Mouse (Mus musculus): ENCODE data around the gene Cage1. TPM values are rescaled to one million over a fixed set of nuclear protein-coding genes. Genes with fewer than 3 reads are reported as not detected.

Cage1 gene
- polyA plus RNA-seq, 1 experiment from 2014 or later, result 1.0 TPM

GRCm38 (mm10) chr13:38027618-38028248 is 9.1 kb downstream of the Cage1 start:
- no peak overlapping the region for H3K27ac ChIP-seq (ENCODE audit: low read depth, low read length)
- DNase-seq (ENCODE audit: low spot score) (no peak), ATAC-seq (ENCODE audit: low FRiP score) (no peak)
- H3K4me3 ChIP-seq (ENCODE audit: low read depth, low read length), result no peak overlapping the region
- H3K36me3 ChIP-seq (ENCODE audit: control insufficient read depth, insufficient read depth, low read length), result no peaks in the 10 kb centered on the region
- H3K4me1 ChIP-seq (replicated peaks; ENCODE audit: control insufficient read depth, insufficient read depth, low read length), result no peaks in the 10 kb centered on the region
- no peaks in the 10 kb centered on the region for H3K9me3 ChIP-seq (ENCODE audit: control insufficient read depth, low read length)
- no peak overlapping the region for H3K9ac ChIP-seq (ENCODE audit: low read depth, low read length)
- no peak overlapping the region for H3K4me2 ChIP-seq (replicated peaks; ENCODE audit: low read depth, low read length)
- whole genome bisulfite sequencing, result 65% methylated on average over 6 of the region's 6 CpGs
- no peaks in the 10 kb centered on the region for H3K27me3 ChIP-seq (ENCODE audit: control insufficient read depth, insufficient read depth, low read length)

- no peak overlapping the region for H3K4me3 ChIP-seq (ENCODE audit: low read depth, low read length)
- ATAC-seq (ENCODE audit: low FRiP score), result no peak
- H3K9me3 ChIP-seq (ENCODE audit: control insufficient read depth, low read length), result no peaks in the 10 kb centered on the region
- no peak overlapping the region for H3K9ac ChIP-seq (ENCODE audit: low read depth, low read length)
- no peaks in the 10 kb centered on the region for H3K27me3 ChIP-seq (ENCODE audit: control insufficient read depth, insufficient read depth, low read length)
- no peaks in the 10 kb centered on the region for H3K4me1 ChIP-seq (replicated peaks; ENCODE audit: control insufficient read depth, insufficient read depth, low read length)
- H3K36me3 ChIP-seq (ENCODE audit: control insufficient read depth, insufficient read depth, low read length), result no peaks in the 10 kb centered on the region
- no peak for DNase-seq (ENCODE audit: low spot score)
- no peak overlapping the region for H3K4me2 ChIP-seq (replicated peaks; ENCODE audit: low read depth, low read length)
- 37% methylated on average over 4 of the region's 4 CpGs for WGBS
- H3K27ac ChIP-seq (ENCODE audit: low read depth, low read length), result no peak overlapping the region
These were observed 11.0 kb downstream of the Cage1 start for GRCm38 (mm10) chr13:38025874-38026273.

GRCm38 (mm10) chr13:38018791-38019190 is 18.1 kb downstream of the Cage1 start:
- H3K4me2 ChIP-seq (replicated peaks; ENCODE audit: low read depth, low read length), result no peak overlapping the region
- no peak overlapping the region for H3K27ac ChIP-seq (ENCODE audit: low read depth, low read length)
- H3K9ac ChIP-seq (ENCODE audit: low read depth, low read length), result no peak overlapping the region
- no peak overlapping the region for H3K4me3 ChIP-seq (ENCODE audit: low read depth, low read length)
- ATAC-seq (ENCODE audit: low FRiP score) (no peak), DNase-seq (ENCODE audit: low spot score) (no peak)
- H3K9me3 ChIP-seq (ENCODE audit: control insufficient read depth, low read length), result 0 out of 2 replicates have a peak, but pooled peaks cover 3% of the 10 kb centered on the region
- no peaks in the 10 kb centered on the region for H3K36me3 ChIP-seq (ENCODE audit: control insufficient read depth, insufficient read depth, low read length)
- no peaks in the 10 kb centered on the region for H3K27me3 ChIP-seq (ENCODE audit: control insufficient read depth, insufficient read depth, low read length)
- no peaks in the 10 kb centered on the region for H3K4me1 ChIP-seq (replicated peaks; ENCODE audit: control insufficient read depth, insufficient read depth, low read length)
- WGBS, result 82% methylated on average over 3 of the region's 3 CpGs

- WGBS, result 92% methylated on average over 4 of the region's 4 CpGs
- H3K4me1 ChIP-seq (replicated peaks; ENCODE audit: control insufficient read depth, insufficient read depth, low read length), result no peaks in the 10 kb centered on the region
These were observed 21.3 kb downstream of the Cage1 start for GRCm38 (mm10) chr13:38015591-38015990.

GRCm38 (mm10) chr13:38012436-38012835 is 24.4 kb downstream of the Cage1 start:
- H3K9ac ChIP-seq (ENCODE audit: low read depth, low read length), result no peak overlapping the region
- H3K4me3 ChIP-seq (ENCODE audit: low read depth, low read length), result no peak overlapping the region
- ATAC-seq (ENCODE audit: low FRiP score), result no peak
- H3K4me2 ChIP-seq (replicated peaks; ENCODE audit: low read depth, low read length), result no peak overlapping the region
- no peak for DNase-seq (ENCODE audit: low spot score)
- H3K27ac ChIP-seq (ENCODE audit: low read depth, low read length), result no peak overlapping the region
- no peaks in the 10 kb centered on the region for H3K4me1 ChIP-seq (replicated peaks; ENCODE audit: control insufficient read depth, insufficient read depth, low read length)
- H3K36me3 ChIP-seq (ENCODE audit: control insufficient read depth, insufficient read depth, low read length), result no peaks in the 10 kb centered on the region
- H3K27me3 ChIP-seq (ENCODE audit: control insufficient read depth, insufficient read depth, low read length), result no peaks in the 10 kb centered on the region
- WGBS, result 81% methylated on average over 5 of the region's 5 CpGs
- H3K9me3 ChIP-seq (ENCODE audit: control insufficient read depth, low read length), result no peaks in the 10 kb centered on the region

More at GRCm38 (mm10) chr13:38015591-38015990, 21.3 kb downstream of the Cage1 start:
- Histone ChIP-seq H3K9ac (ENCODE audit: low read depth, low read length) (no peak overlapping the region), H3K27ac (ENCODE audit: low read depth, low read length) (no peak overlapping the region), H3K4me3 (ENCODE audit: low read depth, low read length) (no peak overlapping the region), H3K36me3 (ENCODE audit: control insufficient read depth, insufficient read depth, low read length) (no peaks in the 10 kb centered on the region), H3K27me3 (ENCODE audit: control insufficient read depth, insufficient read depth, low read length) (no peaks in the 10 kb centered on the region), H3K4me2 (replicated peaks; ENCODE audit: low read depth, low read length) (no peak overlapping the region), H3K9me3 (ENCODE audit: control insufficient read depth, low read length) (0 out of 2 replicates have a peak, but pooled peaks cover 3% of the 10 kb centered on the region)
- no peak for ATAC-seq (ENCODE audit: low FRiP score)
- no peak for DNase-seq (ENCODE audit: low spot score)

- H3K27ac ChIP-seq (ENCODE audit: low read depth, low read length), result no peak overlapping the region
These were observed 26.4 kb downstream of the Cage1 start for GRCm38 (mm10) chr13:38010444-38010910.

GRCm38 (mm10) chr13:38009721-38010408 is 27.0 kb downstream of the Cage1 start:
- Histone ChIP-seq H3K4me2 (replicated peaks; ENCODE audit: low read depth, low read length) (no peak overlapping the region), H3K4me3 (ENCODE audit: low read depth, low read length) (no peak overlapping the region), H3K27ac (ENCODE audit: low read depth, low read length) (no peak overlapping the region), H3K4me1 (replicated peaks; ENCODE audit: control insufficient read depth, insufficient read depth, low read length) (no peaks in the 10 kb centered on the region), H3K36me3 (ENCODE audit: control insufficient read depth, insufficient read depth, low read length) (no peaks in the 10 kb centered on the region), H3K27me3 (ENCODE audit: control insufficient read depth, insufficient read depth, low read length) (no peaks in the 10 kb centered on the region), H3K9ac (ENCODE audit: low read depth, low read length) (no peak overlapping the region), H3K9me3 (ENCODE audit: control insufficient read depth, low read length) (no peaks in the 10 kb centered on the region)
- 83% methylated on average over 5 of the region's 5 CpGs for WGBS
- DNase-seq (ENCODE audit: low spot score) (no peak), ATAC-seq (ENCODE audit: low FRiP score) (no peak)

More at GRCm38 (mm10) chr13:38010444-38010910, 26.4 kb downstream of the Cage1 start:
- H3K4me2 ChIP-seq (replicated peaks; ENCODE audit: low read depth, low read length), result no peak overlapping the region
- DNase-seq (ENCODE audit: low spot score), result no peak
- no peak overlapping the region for H3K9ac ChIP-seq (ENCODE audit: low read depth, low read length)
- H3K9me3 ChIP-seq (ENCODE audit: control insufficient read depth, low read length), result no peaks in the 10 kb centered on the region
- no peak overlapping the region for H3K4me3 ChIP-seq (ENCODE audit: low read depth, low read length)
- no peaks in the 10 kb centered on the region for H3K27me3 ChIP-seq (ENCODE audit: control insufficient read depth, insufficient read depth, low read length)
- 90% methylated on average over 5 of the region's 5 CpGs for WGBS
- H3K36me3 ChIP-seq (ENCODE audit: control insufficient read depth, insufficient read depth, low read length), result no peaks in the 10 kb centered on the region
- ATAC-seq (ENCODE audit: low FRiP score), result no peak
- no peaks in the 10 kb centered on the region for H3K4me1 ChIP-seq (replicated peaks; ENCODE audit: control insufficient read depth, insufficient read depth, low read length)

GRCm38 (mm10) chr13:38007972-38008371 is 28.9 kb downstream of the Cage1 start:
- Histone ChIP-seq H3K4me3 (ENCODE audit: low read depth, low read length) (no peak overlapping the region), H3K4me1 (replicated peaks; ENCODE audit: control insufficient read depth, insufficient read depth, low read length) (no peaks in the 10 kb centered on the region), H3K27ac (ENCODE audit: low read depth, low read length) (no peak overlapping the region), H3K9me3 (ENCODE audit: control insufficient read depth, low read length) (no peaks in the 10 kb centered on the region), H3K27me3 (ENCODE audit: control insufficient read depth, insufficient read depth, low read length) (no peaks in the 10 kb centered on the region), H3K9ac (ENCODE audit: low read depth, low read length) (no peak overlapping the region), H3K36me3 (ENCODE audit: control insufficient read depth, insufficient read depth, low read length) (no peaks in the 10 kb centered on the region), H3K4me2 (replicated peaks; ENCODE audit: low read depth, low read length) (no peak overlapping the region)
- DNase-seq (ENCODE audit: low spot score) (no peak), ATAC-seq (ENCODE audit: low FRiP score) (no peak)
- 97% methylated on average over 2 of the region's 2 CpGs for WGBS

GRCm38 (mm10) chr13:38002461-38002860 is 34.4 kb downstream of the Cage1 start:
- H3K4me2 ChIP-seq (replicated peaks; ENCODE audit: low read depth, low read length), result no peak overlapping the region
- H3K9ac ChIP-seq (ENCODE audit: low read depth, low read length), result no peak overlapping the region
- H3K9me3 ChIP-seq (ENCODE audit: control insufficient read depth, low read length), result no peaks in the 10 kb centered on the region
- H3K27ac ChIP-seq (ENCODE audit: low read depth, low read length), result no peak overlapping the region
- H3K4me3 ChIP-seq (ENCODE audit: low read depth, low read length), result no peak overlapping the region
- DNase-seq (ENCODE audit: low spot score), result no peak
- no peaks in the 10 kb centered on the region for H3K36me3 ChIP-seq (ENCODE audit: control insufficient read depth, insufficient read depth, low read length)
- no peak for ATAC-seq (ENCODE audit: low FRiP score)
- WGBS, result 56% methylated on average over 1 of the region's 1 CpGs
- no peaks in the 10 kb centered on the region for H3K27me3 ChIP-seq (ENCODE audit: control insufficient read depth, insufficient read depth, low read length)
- H3K4me1 ChIP-seq (replicated peaks; ENCODE audit: control insufficient read depth, insufficient read depth, low read length), result no peaks in the 10 kb centered on the region
